24 mouse cellular contexts compared by ENCODE assay signal in the genomic region with DNA sequence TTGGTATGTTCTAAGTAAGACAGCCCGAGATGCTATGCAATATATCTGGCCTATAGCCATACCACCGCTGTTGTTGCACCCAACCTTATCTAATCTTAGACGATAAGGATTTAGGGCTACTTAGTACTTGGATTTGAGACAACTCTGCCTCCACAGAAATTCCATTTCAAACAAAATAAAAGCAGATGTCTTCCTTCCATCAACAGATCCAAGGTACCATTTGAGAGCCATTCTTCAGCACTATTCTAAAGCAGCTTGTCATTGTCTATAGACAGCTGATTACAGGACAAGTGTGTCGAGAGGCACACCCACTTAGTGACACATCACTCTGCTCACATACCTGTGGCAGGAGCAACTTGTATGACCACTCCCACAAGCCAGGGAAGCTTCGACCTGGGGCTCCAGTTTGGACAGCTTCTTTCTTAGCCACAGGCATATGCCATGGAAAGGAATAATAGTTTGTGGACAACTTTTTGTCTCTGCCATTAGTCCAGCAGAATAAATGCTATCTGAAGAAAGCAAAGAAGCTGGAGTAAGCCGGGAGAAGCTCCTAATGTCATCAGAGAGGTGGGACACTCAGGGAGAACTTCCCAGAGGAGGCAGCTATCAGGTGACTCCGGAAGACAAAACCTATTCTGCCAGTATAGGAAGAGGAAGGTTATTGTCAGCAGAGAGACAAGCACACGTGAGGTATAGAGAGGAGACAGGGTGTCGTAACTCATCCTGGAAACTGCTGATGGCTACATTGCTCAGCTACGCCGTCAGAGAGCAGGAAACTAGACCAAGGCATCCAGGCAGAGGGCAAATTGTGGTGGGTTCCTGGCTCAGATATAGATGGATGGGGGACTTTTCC. TPM values are rescaled to one million over a fixed set of nuclear protein-coding genes. Genes with fewer than 3 reads are reported as not detected.
DNase-seq lines count a peak whose midpoint lies in the region; ATAC-seq lines count a peak whose summit lies in the region.
"Had no signal": no experiment of that assay in that cellular context is flagged by ENCODE, and none has a peak within 500 bp of the region (broad histone marks: within the 10 kb centered on the region; RNA-seq: fewer than 3 reads in every experiment).

No protein-coding gene starts in this region.

- no peaks in the 10 kb centered on the region for H3K27me3 ChIP-seq in liver, embryonic 16.5 days (ENCODE audit: control insufficient read depth, insufficient read depth, low read depth, low read length)
- H3K27me3 ChIP-seq in intestine, embryonic 15.5 days (replicated peaks), result no peaks in the 10 kb centered on the region
- H3K27me3 ChIP-seq in hindbrain, embryonic 16.5 days (replicated peaks; ENCODE audit: control insufficient read depth, insufficient read depth, low read length), result peaks cover 4% of the 10 kb centered on the region
- H3K27me3 ChIP-seq: kidney, embryonic 15.5 days had no signal

- no peak overlapping the region for H3K9ac ChIP-seq in liver, embryonic 16.5 days (ENCODE audit: low read depth, low read length)
- H3K9ac ChIP-seq in intestine, embryonic 15.5 days, result no peak overlapping the region
- H3K9ac ChIP-seq in hindbrain, embryonic 16.5 days (ENCODE audit: low read depth, low read length), result no peak overlapping the region
- H3K9ac ChIP-seq: hindbrain, embryonic 15.5 days; kidney, embryonic 15.5 days; liver, embryonic 12.5 days; midbrain, embryonic 15.5 days; neural tube, embryonic 13.5 days had no signal

- 0 out of 2 replicates have a peak, but pooled peaks have one; percentile 20 for ATAC-seq in liver, embryonic 16.5 days (ENCODE audit: low read depth)
- peak; percentile 29 for ATAC-seq in intestine, embryonic 15.5 days
- peak; percentile 79 for ATAC-seq in neutrophil, adult 5-6 weeks (ENCODE audit: extremely low read depth, insufficient number of reproducible peaks, low FRiP score, poor library complexity, severe bottlenecking)
- no peak for ATAC-seq in hindbrain, embryonic 16.5 days
- ATAC-seq: CD4-positive, CD25-positive, alpha-beta regulatory T cell, adult 4 months; liver, embryonic 12.5 days; midbrain, embryonic 15.5 days had no signal

- no peaks in the 10 kb centered on the region for H3K9me3 ChIP-seq in liver, embryonic 16.5 days (replicated peaks; ENCODE audit: control insufficient read depth, low read length)
- H3K9me3 ChIP-seq in intestine, embryonic 15.5 days, result no peaks in the 10 kb centered on the region
- no peaks in the 10 kb centered on the region for H3K9me3 ChIP-seq in hindbrain, embryonic 16.5 days (ENCODE audit: control insufficient read depth, low read length)
- H3K9me3 ChIP-seq: heart, embryonic 10.5 days; hindbrain, embryonic 15.5 days; kidney, embryonic 15.5 days; liver, embryonic 12.5 days; midbrain, embryonic 15.5 days; neural tube, embryonic 13.5 days had no signal

- H3K27ac ChIP-seq in liver, embryonic 16.5 days (ENCODE audit: low read length), result 0 out of 2 replicates have a peak overlapping the region, but pooled peaks have one; percentile 15
- peak overlapping the region; percentile 4; the same call in 1 of the 2 replicates for H3K27ac ChIP-seq in intestine, embryonic 15.5 days
- H3K27ac ChIP-seq in hindbrain, embryonic 16.5 days (ENCODE audit: low read depth, low read length), result no peak overlapping the region
- H3K27ac ChIP-seq: heart, embryonic 10.5 days; hindbrain, embryonic 15.5 days; kidney, embryonic 15.5 days; left cerebral cortex, adult 2 months; liver, embryonic 12.5 days; midbrain, embryonic 15.5 days; neural tube, embryonic 13.5 days had no signal

- no peak for DNase-seq in liver
- DNase-seq in 416B (ENCODE audit: low read depth), result peak; percentile 41
- DNase-seq in T-cell, adult 2 months (ENCODE audit: low spot score), result no peak
- no peak for DNase-seq in right cerebral cortex, adult 2 months (ENCODE audit: low spot score in 2 of 2)
- DNase-seq: adrenal gland, postnatal 36 days; cerebellum, adult 11-12 months; cerebellum, postnatal 10 days; kidney, adult 11 months; kidney, postnatal 36 days; right cerebral cortex, postnatal 4 days; thymus, adult 18-20 months; thymus, postnatal 36 days had no signal

- H3K4me3 ChIP-seq in liver, embryonic 16.5 days (ENCODE audit: low read depth, low read length), result no peak overlapping the region
- no peak overlapping the region for H3K4me3 ChIP-seq in intestine, embryonic 15.5 days (replicated peaks)
- no peak overlapping the region for H3K4me3 ChIP-seq in hindbrain, embryonic 16.5 days (ENCODE audit: low read length)
- H3K4me3 ChIP-seq: heart, embryonic 10.5 days; hindbrain, embryonic 15.5 days; kidney, embryonic 15.5 days; left cerebral cortex, adult 2 months; liver, embryonic 12.5 days; midbrain, embryonic 15.5 days; neural tube, embryonic 13.5 days had no signal

- WGBS in liver, embryonic 16.5 days (ENCODE audit: insufficient replicate concordance), result 36% methylated on average over 11 of the region's 11 CpGs
- WGBS in intestine, embryonic 15.5 days, result 38% methylated on average over 11 of the region's 11 CpGs
- WGBS in hindbrain, embryonic 16.5 days, result 76% methylated on average over 11 of the region's 11 CpGs

- no peak overlapping the region for H3K4me2 ChIP-seq in liver, embryonic 16.5 days (ENCODE audit: low read depth, low read length)
- H3K4me2 ChIP-seq in intestine, embryonic 15.5 days (replicated peaks), result peak overlapping the region; percentile 3; the same call in 1 of the 2 replicates
- H3K4me2 ChIP-seq in hindbrain, embryonic 16.5 days (ENCODE audit: low read length), result no peak overlapping the region
- H3K4me2 ChIP-seq: hindbrain, embryonic 15.5 days; kidney, embryonic 15.5 days; liver, embryonic 12.5 days; midbrain, embryonic 15.5 days; neural tube, embryonic 13.5 days had no signal

- no peaks in the 10 kb centered on the region for H3K36me3 ChIP-seq in liver, embryonic 16.5 days (ENCODE audit: control insufficient read depth, insufficient read depth)
- no peaks in the 10 kb centered on the region for H3K36me3 ChIP-seq in intestine, embryonic 15.5 days
- H3K36me3 ChIP-seq in hindbrain, embryonic 16.5 days (ENCODE audit: control insufficient read depth, insufficient read depth, low read length), result no peaks in the 10 kb centered on the region
- H3K36me3 ChIP-seq: heart, embryonic 10.5 days; hindbrain, embryonic 15.5 days; kidney, embryonic 15.5 days; liver, embryonic 12.5 days; midbrain, embryonic 15.5 days; neural tube, embryonic 13.5 days had no signal

- peaks cover 4% of the 10 kb centered on the region; the same call in 1 of the 2 replicates for H3K4me1 ChIP-seq in liver, embryonic 16.5 days (ENCODE audit: control insufficient read depth, low read depth, low read length)
- peaks cover 12% of the 10 kb centered on the region for H3K4me1 ChIP-seq in intestine, embryonic 15.5 days (replicated peaks)
- no peaks in the 10 kb centered on the region for H3K4me1 ChIP-seq in hindbrain, embryonic 16.5 days (ENCODE audit: control insufficient read depth, insufficient read depth, low read depth, low read length)
- H3K4me1 ChIP-seq: heart, embryonic 10.5 days; hindbrain, embryonic 15.5 days; kidney, embryonic 15.5 days; midbrain, embryonic 15.5 days; neural tube, embryonic 13.5 days had no signal

RNA-seq across cellular contexts. Expression of a gene that starts 8.4 kb away (rescaled TPM):
- polyA plus RNA-seq in liver, embryonic 16.5 days (2015; fragmentation: Nextera tagmentation; extraction: Ambion mirVana), result 112 and 113 TPM in 2 replicates
- polyA plus RNA-seq in intestine, embryonic 15.5 days (2015; fragmentation: Nextera tagmentation; extraction: Ambion mirVana), result 243 and 244 TPM in 2 replicates
- 148 and 159 TPM in 2 replicates for total RNA-seq in neutrophil, adult 5-6 weeks (2017)
- polyA plus RNA-seq in hindbrain, embryonic 16.5 days (2015; fragmentation: Nextera tagmentation; extraction: Ambion mirVana), result 399 and 401 TPM in 2 replicates

RNA-seq across cellular contexts. Expression of a gene that starts 30.8 kb away (rescaled TPM):
- 173 and 183 TPM in 2 replicates for polyA plus RNA-seq in liver, embryonic 16.5 days (2015; fragmentation: Nextera tagmentation; extraction: Ambion mirVana)
- polyA plus RNA-seq in intestine, embryonic 15.5 days (2015; fragmentation: Nextera tagmentation; extraction: Ambion mirVana), result 423 and 425 TPM in 2 replicates
- total RNA-seq in neutrophil, adult 5-6 weeks (2017), result 56.1 and 60.4 TPM in 2 replicates
- polyA plus RNA-seq in hindbrain, embryonic 16.5 days (2015; fragmentation: Nextera tagmentation; extraction: Ambion mirVana), result 325 and 351 TPM in 2 replicates
